27 mouse cellular contexts compared by ENCODE assay signal in the genomic region with DNA sequence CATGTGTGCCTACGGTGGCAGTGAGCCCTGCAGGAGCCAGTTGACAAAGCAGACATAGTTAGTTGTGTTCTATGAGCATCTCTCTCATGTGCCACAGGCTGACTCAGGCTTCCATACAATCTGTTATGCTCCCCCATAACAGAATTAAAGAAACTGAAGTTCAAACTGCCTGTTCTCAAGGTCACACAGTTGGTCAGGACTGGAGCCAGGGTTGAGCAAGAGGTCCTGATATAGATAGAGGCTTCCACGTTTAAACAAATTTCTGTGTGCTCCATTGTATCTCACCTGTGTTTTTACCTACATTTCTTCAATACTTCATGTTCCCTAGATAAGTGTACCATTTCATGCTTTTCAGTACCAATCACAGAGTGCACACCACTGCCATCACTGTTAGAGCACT.
"Had no signal": no experiment of that assay in that cellular context is flagged by ENCODE, and none has a peak within 500 bp of the region (broad histone marks: within the 10 kb centered on the region; RNA-seq: fewer than 3 reads in every experiment).

No protein-coding gene starts in this region.

- H3K4me1 ChIP-seq: embryonic facial prominence, embryonic 15.5 days; forebrain, embryonic 10.5 days; forebrain, embryonic 12.5 days; forebrain, embryonic 13.5 days; forebrain, embryonic 15.5 days had no signal

- ATAC-seq: forebrain, embryonic 13.5 days; forebrain, embryonic 14.5 days; forebrain, embryonic 15.5 days; forebrain, embryonic 16.5 days; forebrain, postnatal 0 days had no signal

- H3K4me2 ChIP-seq: embryonic facial prominence, embryonic 12.5 days; embryonic facial prominence, embryonic 13.5 days; embryonic facial prominence, embryonic 15.5 days; forebrain, embryonic 12.5 days; forebrain, embryonic 13.5 days; forebrain, embryonic 15.5 days had no signal

- H3K9me3 ChIP-seq: embryonic facial prominence, embryonic 10.5 days; embryonic facial prominence, embryonic 12.5 days; embryonic facial prominence, embryonic 13.5 days; embryonic facial prominence, embryonic 15.5 days; forebrain, embryonic 10.5 days; forebrain, embryonic 12.5 days; forebrain, embryonic 13.5 days; forebrain, embryonic 15.5 days had no signal

- H3K27me3 ChIP-seq: embryonic facial prominence, embryonic 12.5 days; embryonic facial prominence, embryonic 13.5 days; embryonic facial prominence, embryonic 15.5 days; forebrain, embryonic 12.5 days; forebrain, embryonic 13.5 days; forebrain, embryonic 15.5 days had no signal

- H3K9ac ChIP-seq: embryonic facial prominence, embryonic 12.5 days; embryonic facial prominence, embryonic 13.5 days; embryonic facial prominence, embryonic 15.5 days; forebrain, embryonic 12.5 days; forebrain, embryonic 13.5 days; forebrain, embryonic 15.5 days; forebrain, postnatal 0 days had no signal

- H3K36me3 ChIP-seq: embryonic facial prominence, embryonic 10.5 days; embryonic facial prominence, embryonic 12.5 days; embryonic facial prominence, embryonic 13.5 days; embryonic facial prominence, embryonic 15.5 days; forebrain, embryonic 10.5 days; forebrain, embryonic 12.5 days; forebrain, embryonic 15.5 days had no signal

- DNase-seq: cerebellum, adult 8-10 months; cerebellum, adult 9-10 months; cerebellum, adult 9-11 months; cerebellum, postnatal 10 days; cerebellum, postnatal 14 days; cerebellum, postnatal 25 days; cerebellum, postnatal 36 days; embryo, embryonic 11 days; forebrain, postnatal 0 days; gastrocnemius, adult 2 months; gastrocnemius, postnatal 10 days; gastrocnemius, postnatal 14 days; gastrocnemius, postnatal 25 days; gastrocnemius, postnatal 36 days; heart, adult 18-20 months; heart, adult 2 months had no signal

- H3K27ac ChIP-seq: embryonic facial prominence, embryonic 10.5 days; embryonic facial prominence, embryonic 12.5 days; embryonic facial prominence, embryonic 13.5 days; embryonic facial prominence, embryonic 15.5 days; forebrain, embryonic 10.5 days; forebrain, embryonic 12.5 days; forebrain, embryonic 13.5 days; forebrain, embryonic 15.5 days; gastrocnemius, adult 2 months; heart, adult 2 months had no signal

- H3K4me3 ChIP-seq: embryonic facial prominence, embryonic 10.5 days; embryonic facial prominence, embryonic 12.5 days; embryonic facial prominence, embryonic 13.5 days; embryonic facial prominence, embryonic 15.5 days; erythroblast, embryonic 14.5 days; forebrain, embryonic 10.5 days; forebrain, embryonic 12.5 days; forebrain, embryonic 13.5 days; forebrain, embryonic 15.5 days; gastrocnemius, adult 2 months; heart, adult 2 months had no signal
